Mouse (Mus musculus): ENCODE results near the gene Slc1a5. TPM values are rescaled to one million over a fixed set of nuclear protein-coding genes. Genes with fewer than 3 reads are reported as not detected.
A peak's percentile ranks its signal among the peaks of the same experiment; 100 is the strongest.

Gene Slc1a5
- total RNA-seq, 2 experiments from 2014 or later, result 108 to 109 TPM

- peak; percentile 47 for DNase-seq
Observed at GRCm38 (mm10) chr7:16781816-16782554, 845 bp downstream of the Slc1a5 start.

GRCm38 (mm10) chr7:16782555-16783125 is 1.5 kb downstream of the Slc1a5 start:
- DNase-seq, result no peak

- DNase-seq, result peak; percentile 18
Observed at GRCm38 (mm10) chr7:16783224-16783688, 2.1 kb downstream of the Slc1a5 start.

GRCm38 (mm10) chr7:16783758-16784415 is 2.7 kb downstream of the Slc1a5 start:
- DNase-seq, result peak; percentile 84

GRCm38 (mm10) chr7:16784498-16784976 is 3.4 kb downstream of the Slc1a5 start:
- DNase-seq, result no peak

- no peak for DNase-seq
Observed at GRCm38 (mm10) chr7:16785541-16786083, 4.5 kb downstream of the Slc1a5 start.

GRCm38 (mm10) chr7:16792316-16792715 is 11.2 kb downstream of the Slc1a5 start:
- no peak for DNase-seq

GRCm38 (mm10) chr7:16793010-16793725 is 12.0 kb downstream of the Slc1a5 start:
- no peak for DNase-seq

- no peak for DNase-seq
Observed at GRCm38 (mm10) chr7:16794886-16795285, 13.7 kb downstream of the Slc1a5 start.

GRCm38 (mm10) chr7:16804409-16805028 is 23.4 kb downstream of the Slc1a5 start:
- no peak for DNase-seq

- no peak for DNase-seq
Observed at GRCm38 (mm10) chr7:16807936-16808335, 26.8 kb downstream of the Slc1a5 start.

- no peak for DNase-seq
Observed at GRCm38 (mm10) chr7:16808647-16809046, 27.5 kb downstream of the Slc1a5 start.

GRCm38 (mm10) chr7:16809739-16810138 is 28.6 kb downstream of the Slc1a5 start:
- DNase-seq, result peak; percentile 80

GRCm38 (mm10) chr7:16810399-16810919 is 29.3 kb downstream of the Slc1a5 start:
- DNase-seq, result no peak

- DNase-seq, result peak; percentile 42
Observed at GRCm38 (mm10) chr7:16810920-16811648, 29.9 kb downstream of the Slc1a5 start.

- DNase-seq, result no peak
Observed at GRCm38 (mm10) chr7:16811649-16812070, 30.5 kb downstream of the Slc1a5 start.

- no peak for DNase-seq
Observed at GRCm38 (mm10) chr7:16812505-16812904, 31.4 kb downstream of the Slc1a5 start.

- no peak for DNase-seq
Observed at GRCm38 (mm10) chr7:16815351-16815941, 34.3 kb downstream of the Slc1a5 start, which contains the start of gene Strn4. Gene Strn4 (plus strand): TSS chr7:16815889.

- DNase-seq, result peak; percentile 86
Observed at GRCm38 (mm10) chr7:16816078-16816474, 34.9 kb downstream of the Slc1a5 start.

- DNase-seq, result peak; percentile 74
Observed at GRCm38 (mm10) chr7:16816475-16817122, 35.5 kb downstream of the Slc1a5 start, which contains the start of gene Fkrp. Gene Fkrp (minus strand): TSS chr7:16816732.
